Mouse (Mus musculus): ENCODE measurements around the gene Aloxe3.

Gene Aloxe3

GRCm38 (mm10) chr11:69122336-69122951 is 3.3 kb upstream of the Aloxe3 start, which contains the start of gene 9130213A22Rik:
TSS of gene 9130213A22Rik (minus strand) at chr11:69122589.
- in situ Hi-C loops (cut with MboI, MseI): loop anchor here (5.0 kb wide), 1 partner anchor 60 kb away; no protein-coding TSS in a partner anchor

- in situ Hi-C loops (cut with MboI, MseI): loop anchor here (5.0 kb wide), 1 partner anchor 61 kb away; no protein-coding TSS in a partner anchor
These were observed 2.5 kb upstream of the Aloxe3 start for GRCm38 (mm10) chr11:69123056-69123692.

- in situ Hi-C loops (cut with MboI, MseI): loop anchor here (5.0 kb wide), 1 partner anchor 62 kb away; no protein-coding TSS in a partner anchor
These were observed 1.8 kb upstream of the Aloxe3 start for GRCm38 (mm10) chr11:69123693-69124497.

GRCm38 (mm10) chr11:69124498-69124847 is 1.2 kb upstream of the Aloxe3 start:
- in situ Hi-C loops (cut with MboI, MseI): loop anchor here (5.0 kb wide), 1 partner anchor 62 kb away; no protein-coding TSS in a partner anchor

- in situ Hi-C loops (cut with MboI, MseI): no loop called here
These were observed 450 bp upstream of the Aloxe3 start for GRCm38 (mm10) chr11:69125041-69125851.

GRCm38 (mm10) chr11:69125919-69126705 is 416 bp downstream of the Aloxe3 start:
- in situ Hi-C loops (cut with MboI, MseI): no loop called here

GRCm38 (mm10) chr11:69126706-69127095 is 1.0 kb downstream of the Aloxe3 start:
- in situ Hi-C loops (cut with MboI, MseI): no loop called here

GRCm38 (mm10) chr11:69128426-69129122 is 2.9 kb downstream of the Aloxe3 start:
- in situ Hi-C loops (cut with MboI, MseI): no loop called here

- in situ Hi-C loops (cut with MboI, MseI): no loop called here
These were observed 7.8 kb downstream of the Aloxe3 start for GRCm38 (mm10) chr11:69133566-69133922.

- in situ Hi-C loops (cut with MboI, MseI): no loop called here
These were observed 8.4 kb downstream of the Aloxe3 start for GRCm38 (mm10) chr11:69133923-69134621.

- in situ Hi-C loops (cut with MboI, MseI): no loop called here
These were observed 8.9 kb downstream of the Aloxe3 start for GRCm38 (mm10) chr11:69134622-69134968.

- in situ Hi-C loops (cut with MboI, MseI): no loop called here
These were observed 9.7 kb downstream of the Aloxe3 start for GRCm38 (mm10) chr11:69135361-69135760.

- in situ Hi-C loops (cut with MboI, MseI): no loop called here
These were observed 21.9 kb downstream of the Aloxe3 start for GRCm38 (mm10) chr11:69147546-69147945.

- in situ Hi-C loops (cut with MboI, MseI): no loop called here
These were observed 22.8 kb downstream of the Aloxe3 start for GRCm38 (mm10) chr11:69148451-69148960.

- in situ Hi-C loops (cut with MboI, MseI): no loop called here
These were observed 24.0 kb downstream of the Aloxe3 start for GRCm38 (mm10) chr11:69149728-69150127.

- in situ Hi-C loops (cut with MboI, MseI): no loop called here
These were observed 24.7 kb downstream of the Aloxe3 start for GRCm38 (mm10) chr11:69150444-69150843.

- in situ Hi-C loops (cut with MboI, MseI): no loop called here
These were observed 25.3 kb downstream of the Aloxe3 start for GRCm38 (mm10) chr11:69151004-69151403.

GRCm38 (mm10) chr11:69153831-69154230 is 28.1 kb downstream of the Aloxe3 start:
- in situ Hi-C loops (cut with MboI, MseI): no loop called here

- in situ Hi-C loops (cut with MboI, MseI): loop anchor here (5.0 kb wide), 1 partner anchor 82 kb away; the partner anchor contains the start of gene Gucy2e
These were observed 29.7 kb downstream of the Aloxe3 start for GRCm38 (mm10) chr11:69155351-69155750.
